Mouse (Mus musculus): ENCODE measurements at regions not wholly inside any gene's neighbourhood (a gene's known extent, or its start where the extent isn't known, plus 50 kb on each side); places are given as distances from the start of the nearest gene placed in this dataset.

DNA sequence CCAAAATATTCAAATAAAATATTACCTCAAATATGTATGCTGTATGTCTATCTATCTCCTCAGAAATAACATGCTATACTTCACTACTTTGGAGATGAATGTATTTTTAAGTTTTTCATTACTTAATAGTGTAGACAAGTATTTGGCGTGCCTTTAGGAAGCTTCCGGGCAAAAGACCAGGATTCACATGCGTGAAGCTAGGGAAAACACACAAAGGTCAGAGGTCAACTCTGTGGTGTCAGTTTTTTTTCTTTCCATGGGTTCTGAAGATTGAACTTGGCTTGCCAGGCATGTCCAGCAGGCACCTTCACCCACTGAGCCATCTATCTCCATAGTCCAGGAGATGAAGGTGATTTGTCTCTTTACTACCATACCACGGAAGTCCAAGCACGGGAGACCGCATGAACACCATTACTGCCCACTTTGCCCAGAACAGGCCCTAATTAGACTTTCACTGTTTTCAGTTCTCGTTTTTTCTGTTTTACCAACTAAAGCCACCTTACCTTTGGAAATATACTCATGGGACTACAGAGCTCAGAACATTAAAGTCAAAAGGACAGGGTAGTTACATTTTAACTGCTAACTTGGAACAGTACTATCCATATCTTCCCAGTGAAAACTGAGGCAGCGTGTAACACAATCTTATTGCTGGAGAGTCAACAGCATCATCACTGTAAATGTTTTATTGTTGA is 76.9 kb upstream of the Ak4 start:
- peak; percentile 38 for DNase-seq (ENCODE audit: low read depth, low spot score)

GRCm38 (mm10) chr4:101340741-101341140 is 75.7 kb upstream of the Jak1 start:
- DNase-seq (ENCODE audit: low read depth, low spot score), result no peak

DNA sequence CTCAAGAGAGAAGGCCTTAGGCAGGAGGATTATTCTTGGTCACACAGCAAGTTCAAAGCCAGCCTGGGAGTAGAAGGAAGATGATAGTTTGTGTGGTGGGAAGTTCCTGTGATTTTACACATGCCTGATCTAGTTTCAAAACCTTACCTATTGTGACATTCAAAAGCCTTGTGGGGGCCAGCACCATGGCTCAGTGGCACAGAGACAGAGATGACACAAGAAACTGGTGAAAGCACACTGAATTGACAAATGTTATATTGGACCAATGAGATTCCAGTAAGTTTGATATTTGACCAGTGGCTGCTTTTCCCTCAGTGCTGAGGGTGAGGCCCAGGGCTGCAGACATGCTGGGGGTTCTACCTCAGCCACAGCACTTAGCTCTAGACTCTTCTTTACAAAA is 73.1 kb upstream of the Jak1 start:
- no peak for DNase-seq (ENCODE audit: low read depth, low spot score)

DNA sequence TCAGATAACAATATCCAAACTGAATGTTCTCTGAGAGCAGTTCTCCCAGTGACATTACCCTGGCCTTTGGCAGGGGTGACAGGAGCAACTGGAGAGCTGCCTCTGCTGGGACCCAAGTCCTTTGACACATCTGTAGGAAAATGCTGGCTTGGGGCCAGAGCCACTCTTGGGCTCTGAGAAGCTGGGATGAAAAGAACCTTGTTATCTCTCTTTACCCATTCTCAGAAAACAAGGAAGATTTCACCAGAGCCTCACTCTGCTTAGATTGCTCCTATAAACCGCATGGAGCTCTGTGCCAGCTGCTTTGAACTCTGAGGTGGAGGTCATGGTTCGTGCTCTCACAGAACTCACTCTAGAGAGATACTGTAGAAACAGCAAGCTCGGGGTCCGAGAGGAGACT is 71.7 kb upstream of the Jak1 start:
- DNase-seq (ENCODE audit: low read depth, low spot score), result no peak

GRCm38 (mm10) chr4:101336371-101336770 is 71.3 kb upstream of the Jak1 start:
- DNase-seq (ENCODE audit: low read depth, low spot score), result no peak

DNA sequence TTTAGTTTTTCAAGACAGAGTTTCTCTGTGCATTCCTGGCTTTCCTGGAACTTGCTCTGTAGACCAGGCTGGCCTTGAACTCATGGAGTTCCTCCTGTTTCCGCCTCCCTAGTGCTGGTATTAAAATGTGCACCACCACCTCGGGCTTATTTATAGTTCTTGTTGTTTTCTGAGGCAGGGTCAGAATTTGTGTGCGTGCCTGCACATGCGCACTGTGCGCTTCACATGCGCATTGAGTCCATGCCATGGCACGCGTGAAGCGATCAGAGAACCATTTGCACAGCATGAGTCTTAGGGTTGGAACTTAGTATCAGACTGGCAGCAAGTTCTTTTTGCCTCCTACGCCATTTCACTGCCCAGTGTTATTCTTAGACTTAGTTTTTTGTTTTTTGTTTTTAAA is 68.8 kb upstream of the Jak1 start:
- DNase-seq (ENCODE audit: low read depth, low spot score), result no peak

GRCm38 (mm10) chr4:101333036-101333435 is 68.0 kb upstream of the Jak1 start:
- no peak for DNase-seq (ENCODE audit: low read depth, low spot score)

GRCm38 (mm10) chr4:101331231-101331630 is 66.1 kb upstream of the Jak1 start:
- DNase-seq (ENCODE audit: low read depth, low spot score), result no peak

- DNase-seq (ENCODE audit: low read depth, low spot score), result no peak
These were observed 64.0 kb upstream of the Jak1 start for GRCm38 (mm10) chr4:101329060-101329459.

DNA sequence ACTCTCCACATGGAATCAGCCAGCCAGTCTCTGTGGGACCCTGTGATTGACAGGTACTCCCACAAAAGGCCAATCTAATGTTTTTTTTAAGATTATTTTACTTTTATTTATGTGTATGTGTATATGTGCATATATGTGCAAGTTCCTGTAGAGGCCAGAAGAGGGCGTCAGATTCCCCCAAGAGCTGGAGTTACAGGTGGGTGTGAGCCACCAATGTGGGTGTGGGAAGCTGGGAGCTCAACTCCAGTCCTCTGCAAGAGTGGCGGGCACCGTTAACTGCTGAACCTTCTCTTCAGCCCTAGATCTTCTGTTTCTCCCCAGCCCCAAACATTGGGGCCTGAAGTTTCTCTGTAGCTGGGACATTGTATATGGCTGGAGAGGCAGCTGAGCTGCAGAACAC is 61.0 kb upstream of the Jak1 start:
- no peak for DNase-seq (ENCODE audit: low read depth, low spot score)

GRCm38 (mm10) chr4:101321731-101322130 is 56.6 kb upstream of the Jak1 start:
- no peak for DNase-seq (ENCODE audit: low read depth, low spot score)

DNA sequence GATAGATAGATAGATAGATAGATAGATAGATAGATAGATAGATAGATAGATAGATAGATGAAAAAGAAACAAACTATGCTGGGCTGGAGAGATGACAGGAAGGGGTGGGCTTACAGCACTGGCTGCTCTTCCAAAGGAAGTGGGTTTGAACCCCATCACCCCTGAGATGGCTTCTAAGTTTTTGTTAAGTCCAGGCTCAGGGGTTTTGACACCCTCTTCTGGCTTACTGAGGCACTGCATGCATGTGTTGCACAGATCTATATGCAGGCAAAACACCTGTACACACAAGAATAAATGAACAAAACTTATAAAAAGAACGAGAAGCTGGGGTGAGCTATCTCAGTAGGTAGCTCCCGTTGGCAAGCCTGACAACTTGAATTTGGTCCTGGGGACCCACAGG is 55.5 kb upstream of the Jak1 start:
- DNase-seq (ENCODE audit: low read depth, low spot score), result peak; percentile 65

GRCm38 (mm10) chr4:101319681-101320220 is 54.7 kb upstream of the Jak1 start:
- no peak for DNase-seq (ENCODE audit: low read depth, low spot score)

- peak; percentile 22 for DNase-seq (ENCODE audit: low read depth, low spot score)
These were observed 53.8 kb upstream of the Jak1 start for GRCm38 (mm10) chr4:101318836-101319235.

DNA sequence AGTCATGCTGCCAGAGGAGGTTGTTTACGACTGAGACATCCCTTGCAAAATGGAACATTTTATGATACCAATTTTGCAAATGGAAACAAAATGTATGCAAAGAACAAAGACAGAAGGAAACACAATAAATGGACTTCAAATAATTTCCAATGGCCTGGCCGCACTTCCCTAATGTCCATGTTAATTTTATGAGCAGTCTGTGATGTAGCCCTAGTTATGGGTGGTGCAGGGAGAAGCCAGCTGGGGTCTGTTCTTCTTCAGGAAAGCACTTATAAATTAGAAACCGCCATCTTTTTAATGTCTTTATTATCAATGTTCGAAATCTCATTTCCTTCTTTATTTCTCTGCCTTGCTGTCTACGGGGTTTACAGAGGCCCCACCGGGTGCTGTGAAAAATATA is 51.0 kb upstream of the Jak1 start:
- no peak for DNase-seq (ENCODE audit: low read depth, low spot score)
